Mouse (Mus musculus) embryonic fibroblast, embryonic 13.5 days (primary cell): ENCODE results near the gene Larp1. TPM values are rescaled to one million over a fixed set of nuclear protein-coding genes. Genes with fewer than 3 reads are reported as not detected.

Experiments used
- H3K27ac ChIP-seq: 2 replicates; pipeline ENCODE4 v1.5.1; 2012; ENCODE audit warnings: low read length, control low read depth, inconsistent platforms; ENCODE audit not compliant: insufficient read depth
- H3K4me1 ChIP-seq: 2 replicates; pipeline ENCODE4 v1.6.1; 2011; ENCODE audit warnings: low read length; ENCODE audit not compliant: control insufficient read depth, insufficient read depth
- H3K4me3 ChIP-seq: 2 replicates; pipeline ENCODE4 v1.5.1; 2011; ENCODE audit warnings: mild to moderate bottlenecking, control low read depth, low read length; ENCODE audit not compliant: insufficient read depth
- CTCF ChIP-seq: IDR thresholded peaks from 2 replicates; pipeline ENCODE4 v1.5.1; 2011; ENCODE audit warnings: mild to moderate bottlenecking, control low read depth, low read length, moderate library complexity, borderline replicate concordance; ENCODE audit not compliant: insufficient read depth
- POLR2A ChIP-seq: IDR thresholded peaks from 2 replicates; pipeline ENCODE4 v1.6.1; 2011; ENCODE audit warnings: low read depth, mild to moderate bottlenecking, control low read depth, low read length, moderate library complexity
- polyA plus RNA-seq: library from polyadenylated mRNA; stranded (reverse); fragments of >200 nt; gene quantifications from 2 replicates; pipeline ENCODE4 v1.2.4, GENCODE M21; 2011; ENCODE audit warnings: low read depth; ENCODE audit not compliant: missing spikeins, insufficient read length

The Larp1 gene
- polyA plus RNA-seq, 1 experiment = 89.9 TPM

DNA sequence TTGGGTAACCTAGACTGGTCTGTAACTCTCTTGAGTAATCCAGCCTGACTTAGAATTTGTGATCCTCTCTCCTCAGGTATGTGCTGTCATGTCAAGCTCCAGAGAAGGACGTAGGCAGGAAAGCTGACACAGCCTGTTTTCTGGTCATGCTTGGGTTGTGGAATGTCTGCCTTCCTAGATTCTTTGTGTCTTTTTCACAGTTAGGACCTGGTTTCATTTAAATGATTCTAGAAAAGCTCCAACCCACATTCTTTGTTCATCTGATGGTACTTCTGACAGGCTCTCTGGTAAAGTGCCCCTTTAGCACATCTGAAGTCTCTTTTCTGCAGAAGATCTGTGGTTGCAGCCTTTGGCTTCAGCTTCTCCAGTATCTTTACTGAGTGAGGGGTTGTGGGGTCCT is 15.4 kb downstream of the Larp1 start:
- H3K4me1 ChIP-seq = peaks cover 14% of the 10 kb centered on the region
- peak overlapping the region; percentile 51 for H3K27ac ChIP-seq
- no peak overlapping the region for H3K4me3 ChIP-seq
- no peak for TF ChIP-seq POLR2A
- TF ChIP-seq CTCF = no peak

DNA sequence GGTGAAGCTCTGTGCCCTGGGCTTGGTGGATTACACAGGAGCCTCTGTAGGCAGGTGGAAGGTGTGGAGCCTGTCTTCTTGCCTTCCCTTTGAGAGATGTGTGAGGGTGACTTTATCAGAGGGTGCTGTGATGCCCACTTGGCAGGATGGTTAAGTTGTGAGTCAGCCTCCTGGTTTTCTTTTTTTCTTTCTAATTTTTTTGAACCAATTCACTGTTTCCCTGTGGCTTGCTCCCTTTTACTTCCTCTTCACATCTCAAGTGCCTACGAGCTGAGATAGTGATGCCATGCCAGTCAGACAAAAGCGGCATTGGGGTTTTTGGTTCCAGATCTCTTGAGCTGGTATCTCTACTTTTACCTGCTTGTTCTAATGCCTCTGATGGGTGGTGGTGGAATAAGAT is 15.8 kb downstream of the Larp1 start:
- Histone ChIP-seq H3K4me1 (peaks cover 14% of the 10 kb centered on the region), H3K4me3 (no peak overlapping the region), H3K27ac (peak overlapping the region; percentile 51)
- TF ChIP-seq POLR2A (no peak), CTCF (no peak)

DNA sequence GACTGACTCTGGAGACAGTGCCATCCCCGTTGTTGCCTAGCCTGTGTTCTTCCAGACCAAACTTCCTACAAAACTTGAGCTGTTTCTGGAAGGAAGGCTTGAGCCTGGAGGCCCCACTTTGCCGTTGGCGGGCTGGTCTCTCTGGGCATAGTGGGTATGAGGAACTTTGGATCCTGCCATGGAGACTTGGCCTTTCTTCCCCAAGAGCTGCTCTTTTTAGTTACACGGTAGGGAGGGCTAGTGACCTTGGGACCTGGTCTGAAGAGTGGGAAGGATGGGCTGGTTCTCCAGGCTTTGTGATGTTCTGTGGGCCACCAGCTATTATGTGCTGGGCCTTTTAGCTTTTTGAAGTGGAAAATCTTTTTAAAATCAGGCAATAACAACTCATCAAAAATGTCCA is 17.0 kb downstream of the Larp1 start:
- peaks cover 14% of the 10 kb centered on the region for H3K4me1 ChIP-seq
- no peak for TF ChIP-seq POLR2A
- no peak for TF ChIP-seq CTCF
- no peak overlapping the region for H3K4me3 ChIP-seq
- H3K27ac ChIP-seq = no peak overlapping the region

DNA sequence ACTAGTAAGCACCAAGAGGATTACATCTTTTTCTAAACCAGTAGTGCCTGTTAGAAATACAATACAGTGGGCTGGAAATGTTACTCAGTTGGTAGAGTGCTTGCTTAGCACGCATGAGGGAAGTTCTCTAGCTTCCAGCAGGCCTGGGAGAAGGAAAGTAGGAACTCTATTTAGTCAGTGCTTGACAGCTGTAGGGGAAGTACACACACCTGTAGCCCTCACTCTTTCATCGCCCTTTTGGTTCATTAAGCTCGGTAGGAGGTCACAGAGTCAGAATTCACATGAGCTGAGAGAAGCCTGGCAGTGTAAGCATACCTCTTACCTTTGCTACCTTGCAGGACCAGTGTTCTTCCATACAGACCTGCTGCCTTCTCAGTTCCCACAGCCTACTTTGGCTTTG is 17.5 kb downstream of the Larp1 start:
- peaks cover 14% of the 10 kb centered on the region for H3K4me1 ChIP-seq
- TF ChIP-seq POLR2A (no peak), CTCF (no peak)
- no peak overlapping the region for H3K27ac ChIP-seq
- H3K4me3 ChIP-seq = no peak overlapping the region

DNA sequence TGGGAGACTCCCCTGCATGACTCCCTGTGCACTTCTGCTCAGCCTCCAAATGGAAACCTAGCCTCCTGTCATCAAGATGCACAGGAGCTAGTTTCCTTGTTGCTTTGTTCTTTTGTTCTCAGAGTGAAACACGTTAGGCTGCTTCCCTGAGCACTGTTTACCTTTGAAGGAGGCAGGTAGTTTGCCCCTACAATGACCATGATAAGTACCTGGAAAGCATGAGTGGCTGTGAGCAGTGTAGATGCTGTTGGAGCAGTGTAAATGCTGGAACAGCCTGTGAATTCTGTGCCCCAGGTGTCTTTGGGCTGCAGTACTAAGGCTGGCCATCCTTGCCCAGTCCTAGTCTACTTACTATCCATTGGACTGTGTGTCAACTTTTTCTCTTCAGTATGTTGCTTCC is 18.0 kb downstream of the Larp1 start:
- TF ChIP-seq POLR2A = no peak
- no peak for TF ChIP-seq CTCF
- no peak overlapping the region for H3K4me3 ChIP-seq
- H3K4me1 ChIP-seq = peaks cover 13% of the 10 kb centered on the region

DNA sequence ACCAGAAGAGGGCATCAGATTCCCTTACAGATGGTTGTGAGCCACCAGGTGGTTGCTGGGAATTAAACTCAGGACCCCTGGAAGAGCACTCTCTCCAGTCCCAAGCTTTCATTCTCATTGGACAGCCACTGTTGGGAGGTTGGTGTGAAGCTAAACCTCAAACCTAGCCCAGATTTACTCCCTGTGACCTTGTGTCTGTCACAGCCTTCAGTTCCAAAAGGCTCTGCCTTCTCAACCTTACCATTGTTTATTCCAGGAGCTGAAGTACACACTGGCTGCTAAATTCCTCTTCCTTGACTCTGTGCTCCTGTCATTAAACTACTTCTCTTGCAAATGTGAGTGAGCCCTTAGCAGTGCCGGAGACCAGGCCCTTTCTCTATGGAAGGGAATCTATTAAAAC is 20.1 kb downstream of the Larp1 start:
- no peak overlapping the region for H3K4me3 ChIP-seq
- TF ChIP-seq POLR2A = no peak
- no peak for TF ChIP-seq CTCF
- H3K4me1 ChIP-seq = peaks cover 9% of the 10 kb centered on the region
- H3K27ac ChIP-seq = no peak overlapping the region

More for the DNA sequence above, 18.0 kb downstream of the Larp1 start:
- no peak overlapping the region for H3K27ac ChIP-seq

DNA sequence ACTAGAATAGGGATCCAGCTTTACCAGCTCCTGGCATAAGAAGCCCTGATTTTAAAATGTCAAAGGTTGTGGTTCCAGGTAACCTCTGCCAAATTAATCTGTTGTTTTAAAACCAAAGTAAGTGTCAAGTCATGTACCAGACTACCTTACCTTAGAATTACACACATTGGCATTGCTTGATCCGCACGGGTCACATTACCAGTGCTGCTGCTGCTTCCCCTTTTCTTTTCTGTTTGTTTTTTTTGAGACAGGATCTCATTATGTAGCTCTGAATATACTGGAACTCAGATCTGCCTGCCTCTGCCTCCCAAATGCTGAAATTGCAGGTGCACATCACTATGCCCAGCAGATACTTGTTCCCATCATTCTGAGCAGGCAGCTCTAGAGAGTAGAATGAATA is 21.0 kb downstream of the Larp1 start:
- Histone ChIP-seq H3K27ac (no peak overlapping the region), H3K4me1 (no peaks in the 10 kb centered on the region; the same call in 1 of the 2 replicates), H3K4me3 (no peak overlapping the region)
- TF ChIP-seq POLR2A (no peak), CTCF (no peak)

DNA sequence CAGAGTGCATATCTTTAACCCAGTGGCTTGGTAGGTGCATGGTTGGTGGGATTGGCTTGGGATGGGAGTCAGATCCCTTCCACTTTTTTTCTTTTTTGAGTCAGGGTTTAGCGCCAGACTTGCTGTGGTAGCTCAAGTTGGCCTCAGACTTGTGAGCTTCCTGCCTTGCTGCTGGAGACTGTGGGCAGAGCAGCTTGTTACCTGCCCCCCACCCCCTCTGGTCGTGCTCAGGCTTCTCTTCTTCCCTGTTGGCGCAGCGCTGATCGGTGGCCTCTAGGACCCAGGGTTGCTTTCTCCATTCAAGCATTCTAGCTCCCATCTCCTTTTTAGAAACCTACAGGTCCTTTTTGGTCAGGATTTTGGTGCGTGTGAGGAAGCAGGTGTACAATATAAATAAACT is 22.3 kb downstream of the Larp1 start:
- TF ChIP-seq CTCF (no peak), POLR2A (no peak)

DNA sequence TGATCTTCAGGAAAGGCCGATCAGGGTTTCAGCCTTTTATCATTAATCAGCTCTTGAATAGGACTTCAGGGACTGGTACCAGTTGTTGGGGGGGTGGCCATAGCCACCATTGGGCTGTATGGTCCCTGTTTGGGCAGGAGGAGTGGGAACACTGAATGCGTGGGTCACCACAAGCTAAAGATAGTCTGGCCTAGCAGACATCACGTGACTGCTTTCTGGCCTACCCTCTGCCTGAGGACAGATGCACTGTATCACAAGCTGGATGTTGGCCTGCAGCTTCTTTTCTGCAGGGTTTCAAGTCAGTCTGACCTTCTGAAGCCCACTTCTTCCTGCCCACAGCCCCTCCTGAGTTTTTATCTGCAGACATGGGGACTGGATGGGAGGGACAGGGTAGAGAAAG is 24.8 kb downstream of the Larp1 start:
- TF ChIP-seq CTCF (no peak), POLR2A (no peak)
- H3K4me3 ChIP-seq = no peak overlapping the region
- no peak overlapping the region for H3K27ac ChIP-seq
- H3K4me1 ChIP-seq = no peaks in the 10 kb centered on the region; the same call in 1 of the 2 replicates

More for the DNA sequence above, 22.3 kb downstream of the Larp1 start:
- Histone ChIP-seq H3K27ac (no peak overlapping the region), H3K4me3 (no peak overlapping the region), H3K4me1 (no peaks in the 10 kb centered on the region)

DNA sequence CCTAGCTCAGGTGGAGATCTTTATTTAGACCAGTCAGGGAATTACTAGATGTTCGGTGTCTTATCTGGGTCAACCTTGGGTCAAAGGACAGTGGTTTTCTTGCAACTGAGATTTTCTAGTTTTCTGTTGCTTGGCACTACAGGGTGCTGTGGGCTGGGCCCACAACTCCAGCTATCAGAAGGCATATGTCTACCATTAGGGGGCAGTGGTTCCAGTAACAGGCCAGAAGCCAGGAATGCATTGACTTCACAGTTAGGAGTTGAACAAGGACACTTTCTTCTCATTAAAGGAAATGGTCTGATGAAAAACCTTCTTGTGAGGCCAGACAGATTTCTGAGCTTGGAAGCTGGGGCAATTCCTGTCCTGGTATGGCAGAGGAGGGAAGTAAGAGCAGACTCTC is 30.2 kb downstream of the Larp1 start:
- H3K27ac ChIP-seq = no peak overlapping the region
- H3K4me3 ChIP-seq = no peak overlapping the region
- no peak for TF ChIP-seq CTCF
- no peak for TF ChIP-seq POLR2A
- H3K4me1 ChIP-seq = no peaks in the 10 kb centered on the region; the same call in 1 of the 2 replicates

DNA sequence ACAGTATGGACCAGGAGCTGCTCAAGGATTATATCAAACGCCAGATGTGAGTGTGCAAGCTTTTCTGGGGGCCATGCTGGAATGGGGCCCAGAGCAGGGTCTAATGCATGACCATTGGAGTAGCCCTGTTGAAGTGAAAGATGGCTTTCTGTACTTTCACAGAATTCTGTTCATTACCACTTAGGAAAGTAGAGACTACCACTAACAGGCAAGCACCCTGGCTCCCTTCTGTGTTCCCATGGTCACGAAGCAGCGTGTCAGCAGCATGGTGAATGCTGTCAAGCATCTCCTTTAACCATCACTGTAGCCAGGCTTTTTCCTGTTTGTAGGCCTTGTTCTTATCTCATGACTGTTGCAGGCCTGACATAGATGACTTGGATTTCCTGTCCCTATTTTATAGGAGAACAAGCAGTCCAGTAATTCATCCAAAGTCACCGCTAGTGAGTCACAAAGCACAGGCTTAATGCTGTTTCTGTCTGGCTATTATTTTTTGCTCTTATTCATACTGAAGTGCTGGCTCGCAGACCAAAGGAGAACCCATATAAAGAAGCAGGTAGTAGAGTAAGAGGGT is 34.1 kb downstream of the Larp1 start:
- Histone ChIP-seq H3K27ac (no peak overlapping the region), H3K4me3 (no peak overlapping the region), H3K4me1 (no peaks in the 10 kb centered on the region)
- TF ChIP-seq CTCF (no peak), POLR2A (no peak)
